Mouse (Mus musculus) heart, adult 2 months (tissue): ENCODE data around the gene Rabl2.

ENCODE experiments used
- CTCF ChIP-seq: fragments of 200-600 bp; IDR thresholded peaks from 2 replicates; pipeline ENCODE4 v1.8.1; 2022; ENCODE audit warnings: antibody characterized with exemption, mild to moderate bottlenecking, moderate library complexity
- EP300 ChIP-seq: fragments of 200-500 bp; IDR thresholded peaks from 2 replicates; pipeline ENCODE4 v1.6.1; 2011; ENCODE audit warnings: low read depth, low read length, control low read depth; ENCODE audit not compliant: insufficient read depth
- POLR2A ChIP-seq: fragments of 200-500 bp; IDR thresholded peaks from 2 replicates; pipeline ENCODE4 v1.6.1; 2011; ENCODE audit warnings: mild to moderate bottlenecking, low read depth, low read length, control low read depth; ENCODE audit not compliant: insufficient read depth

DNA sequence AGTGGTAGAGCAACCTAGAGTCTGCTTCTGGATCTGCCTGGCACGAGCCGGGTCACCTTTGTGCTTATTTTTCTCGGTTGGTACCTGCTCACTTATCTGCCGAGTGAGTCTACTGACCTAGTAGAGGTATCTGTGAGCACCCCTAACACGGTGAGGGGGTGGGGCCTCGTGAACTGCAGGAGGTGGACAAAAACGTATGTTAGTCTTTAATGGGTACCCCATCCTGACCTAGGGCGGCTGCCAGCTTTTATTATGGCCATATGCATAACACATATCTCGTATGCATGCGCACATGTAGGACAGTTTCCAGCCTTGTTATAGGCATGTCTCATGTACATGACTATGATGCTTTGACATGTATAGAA, 57.9 kb downstream of the Rabl2 start:
- TF ChIP-seq CTCF (no peak), EP300 (no peak), POLR2A (no peak)
